Mouse (Mus musculus): ENCODE results near the gene Fam107b. TPM values are rescaled to one million over a fixed set of nuclear protein-coding genes. Genes with fewer than 3 reads are reported as not detected.

The Fam107b gene
- polyA plus RNA-seq, 1 experiment from 2014 or later = 51.8 TPM

- Histone ChIP-seq H3K4me3 (no peak overlapping the region), H3K4me2 (replicated peaks) (no peak overlapping the region), H3K9ac (no peak overlapping the region), H3K4me1 (no peaks in the 10 kb centered on the region), H3K27ac (no peak overlapping the region), H3K27me3 (replicated peaks) (no peaks in the 10 kb centered on the region), H3K36me3 (peaks cover 8% of the 10 kb centered on the region), H3K9me3 (no peaks in the 10 kb centered on the region)
- ATAC-seq (ENCODE audit: low FRiP score, low read depth) = no peak
- WGBS = 83% methylated on average over 8 of the region's 8 CpGs
Observed at GRCm38 (mm10) chr2:3785546-3785945, 215.3 kb downstream of the Fam107b start.

GRCm38 (mm10) chr2:3787752-3788423 is 217.6 kb downstream of the Fam107b start:
- no peak overlapping the region for H3K9ac ChIP-seq
- no peaks in the 10 kb centered on the region for H3K36me3 ChIP-seq
- no peak overlapping the region for H3K4me2 ChIP-seq (replicated peaks)
- H3K4me3 ChIP-seq = no peak overlapping the region
- no peak for ATAC-seq (ENCODE audit: low FRiP score, low read depth)
- H3K27ac ChIP-seq = no peak overlapping the region
- no peaks in the 10 kb centered on the region for H3K27me3 ChIP-seq (replicated peaks)
- H3K4me1 ChIP-seq = no peaks in the 10 kb centered on the region
- no peaks in the 10 kb centered on the region for H3K9me3 ChIP-seq

- Histone ChIP-seq H3K27me3 (replicated peaks) (no peaks in the 10 kb centered on the region), H3K27ac (no peak overlapping the region), H3K36me3 (no peaks in the 10 kb centered on the region), H3K4me2 (replicated peaks) (no peak overlapping the region), H3K4me1 (no peaks in the 10 kb centered on the region), H3K9me3 (no peaks in the 10 kb centered on the region), H3K9ac (no peak overlapping the region), H3K4me3 (no peak overlapping the region)
- no peak for ATAC-seq (ENCODE audit: low FRiP score, low read depth)
- WGBS = 88% methylated on average over 3 of the region's 3 CpGs
Observed at GRCm38 (mm10) chr2:3788424-3788786, 218.1 kb downstream of the Fam107b start.

- Histone ChIP-seq H3K27me3 (replicated peaks) (no peaks in the 10 kb centered on the region), H3K9ac (no peak overlapping the region), H3K4me3 (no peak overlapping the region), H3K4me2 (replicated peaks) (no peak overlapping the region), H3K4me1 (peaks cover 3% of the 10 kb centered on the region; the same call in 1 of the 2 replicates), H3K9me3 (no peaks in the 10 kb centered on the region), H3K27ac (no peak overlapping the region), H3K36me3 (no peaks in the 10 kb centered on the region)
- 80% methylated on average over 5 of the region's 5 CpGs for WGBS
- ATAC-seq (ENCODE audit: low FRiP score, low read depth) = no peak
Observed at GRCm38 (mm10) chr2:3796543-3796942, 226.3 kb downstream of the Fam107b start.

- ATAC-seq (ENCODE audit: low FRiP score, low read depth) = peak; percentile 68
- WGBS = 13% methylated on average over 18 of the region's 18 CpGs
- H3K4me3 ChIP-seq = no peak overlapping the region
Observed at GRCm38 (mm10) chr2:3799767-3800554, 229.7 kb downstream of the Fam107b start.

GRCm38 (mm10) chr2:3800555-3800878 is 230.2 kb downstream of the Fam107b start:
- Histone ChIP-seq H3K36me3 (no peaks in the 10 kb centered on the region), H3K4me1 (peaks cover 3% of the 10 kb centered on the region; the same call in 1 of the 2 replicates), H3K9ac (no peak overlapping the region), H3K9me3 (no peaks in the 10 kb centered on the region), H3K4me3 (no peak overlapping the region), H3K4me2 (replicated peaks) (no peak overlapping the region), H3K27me3 (replicated peaks) (no peaks in the 10 kb centered on the region), H3K27ac (no peak overlapping the region)
- WGBS = 59% methylated on average over 5 of the region's 5 CpGs
- 0 out of 2 replicates have a peak, but pooled peaks have one; percentile 21 for ATAC-seq (ENCODE audit: low FRiP score, low read depth)

More at GRCm38 (mm10) chr2:3799767-3800554, 229.7 kb downstream of the Fam107b start:
- peak overlapping the region; percentile 54 for H3K4me2 ChIP-seq (replicated peaks)
- no peak overlapping the region for H3K27ac ChIP-seq
- H3K4me1 ChIP-seq = peaks cover 3% of the 10 kb centered on the region; the same call in 1 of the 2 replicates
- H3K36me3 ChIP-seq = no peaks in the 10 kb centered on the region
- H3K9ac ChIP-seq = no peak overlapping the region
- H3K27me3 ChIP-seq (replicated peaks) = no peaks in the 10 kb centered on the region
- H3K9me3 ChIP-seq = no peaks in the 10 kb centered on the region

GRCm38 (mm10) chr2:3805742-3806141 is 235.5 kb downstream of the Fam107b start:
- no peaks in the 10 kb centered on the region for H3K36me3 ChIP-seq
- no peaks in the 10 kb centered on the region for H3K27me3 ChIP-seq (replicated peaks)
- WGBS = 65% methylated on average over 6 of the region's 6 CpGs
- no peaks in the 10 kb centered on the region for H3K4me1 ChIP-seq
- H3K9ac ChIP-seq = no peak overlapping the region
- no peak overlapping the region for H3K4me3 ChIP-seq
- H3K4me2 ChIP-seq (replicated peaks) = no peak overlapping the region
- no peaks in the 10 kb centered on the region for H3K9me3 ChIP-seq
- no peak overlapping the region for H3K27ac ChIP-seq
- ATAC-seq (ENCODE audit: low FRiP score, low read depth) = no peak

GRCm38 (mm10) chr2:3810321-3810720 is 240.0 kb downstream of the Fam107b start:
- Histone ChIP-seq H3K4me2 (replicated peaks) (no peak overlapping the region), H3K36me3 (no peaks in the 10 kb centered on the region), H3K4me1 (no peaks in the 10 kb centered on the region), H3K27me3 (replicated peaks) (no peaks in the 10 kb centered on the region), H3K9ac (no peak overlapping the region), H3K27ac (no peak overlapping the region), H3K4me3 (no peak overlapping the region), H3K9me3 (no peaks in the 10 kb centered on the region)
- 75% methylated on average over 5 of the region's 5 CpGs for WGBS
- no peak for ATAC-seq (ENCODE audit: low FRiP score, low read depth)

- 76% methylated on average over 6 of the region's 6 CpGs for WGBS
- Histone ChIP-seq H3K27me3 (replicated peaks) (no peaks in the 10 kb centered on the region), H3K4me1 (no peaks in the 10 kb centered on the region), H3K9ac (no peak overlapping the region), H3K9me3 (no peaks in the 10 kb centered on the region), H3K36me3 (no peaks in the 10 kb centered on the region), H3K27ac (no peak overlapping the region), H3K4me2 (replicated peaks) (no peak overlapping the region), H3K4me3 (no peak overlapping the region)
- ATAC-seq (ENCODE audit: low FRiP score, low read depth) = no peak
Observed at GRCm38 (mm10) chr2:3816142-3816609, 245.9 kb downstream of the Fam107b start.

GRCm38 (mm10) chr2:3817626-3818025 is 247.3 kb downstream of the Fam107b start:
- ATAC-seq (ENCODE audit: low FRiP score, low read depth) = no peak
- Histone ChIP-seq H3K27me3 (replicated peaks) (no peaks in the 10 kb centered on the region), H3K4me3 (no peak overlapping the region), H3K4me2 (replicated peaks) (no peak overlapping the region), H3K4me1 (peaks cover 2% of the 10 kb centered on the region), H3K36me3 (no peaks in the 10 kb centered on the region), H3K27ac (no peak overlapping the region), H3K9ac (no peak overlapping the region), H3K9me3 (no peaks in the 10 kb centered on the region)
- 86% methylated on average over 3 of the region's 3 CpGs for WGBS

- peak; percentile 53 for ATAC-seq (ENCODE audit: low FRiP score, low read depth)
- Histone ChIP-seq H3K27ac (no peak overlapping the region), H3K27me3 (replicated peaks) (no peaks in the 10 kb centered on the region), H3K4me1 (peaks cover 10% of the 10 kb centered on the region), H3K4me3 (no peak overlapping the region), H3K36me3 (no peaks in the 10 kb centered on the region), H3K9me3 (no peaks in the 10 kb centered on the region), H3K4me2 (replicated peaks) (no peak overlapping the region), H3K9ac (no peak overlapping the region)
- 55% methylated on average over 8 of the region's 8 CpGs for WGBS
Observed at GRCm38 (mm10) chr2:3822483-3823455, 252.5 kb downstream of the Fam107b start.

Data from neural tube, embryonic 12.5 days (tissue).